Mouse (Mus musculus) G1E (cell line): ENCODE results near the gene Hist2h3c2. TPM values are rescaled to one million over a fixed set of nuclear protein-coding genes. Genes with fewer than 3 reads are reported as not detected.

Source experiments
- ATAC-seq: 2 replicates; pipeline ENCODE4 v1.8.0; 2016; ENCODE audit warnings: mild to moderate bottlenecking; ENCODE audit not compliant: insufficient number of reproducible peaks, poor library complexity, low FRiP score, severe bottlenecking; ENCODE audit errors: extremely low read depth
- DNase-seq: peaks from one replicate; pipeline ENCODE4 v3.0.0; 2012; ENCODE audit warnings: low spot score
- H3K27me3 ChIP-seq: 2 replicates; pipeline ENCODE4 v1.6.1; 2012; ENCODE audit warnings: mild to moderate bottlenecking, low read length, inconsistent platforms; ENCODE audit not compliant: insufficient read depth
- H3K36me3 ChIP-seq: replicated peaks from 2 replicates; pipeline ENCODE3; 2012; ENCODE audit warnings: mild to moderate bottlenecking, inconsistent platforms
- H3K4me1 ChIP-seq: 2 replicates; pipeline ENCODE4 v1.6.1; 2012; ENCODE audit warnings: low read depth, low read length, inconsistent platforms, mixed read lengths; ENCODE audit not compliant: insufficient read depth
- H3K4me3 ChIP-seq: 2 replicates; pipeline ENCODE4 v1.5.1; 2012; ENCODE audit warnings: low read depth, mild to moderate bottlenecking, inconsistent platforms, low read length, moderate library complexity, mixed read lengths
- H3K9me3 ChIP-seq: replicated peaks from 2 replicates; pipeline ENCODE4 v1.6.1; 2012; ENCODE audit warnings: inconsistent platforms
- CTCF ChIP-seq: IDR thresholded peaks from 2 replicates; pipeline ENCODE4 v1.5.1; 2012; ENCODE audit warnings: low read depth, low read length, inconsistent platforms, mixed read lengths
- GATA1 ChIP-seq: IDR thresholded peaks from 2 replicates; pipeline ENCODE4 v1.6.1; 2012; ENCODE audit warnings: borderline replicate concordance, low read length, inconsistent platforms, mixed read lengths
- GATA2 ChIP-seq: IDR thresholded peaks from 2 replicates; pipeline ENCODE4 v1.6.1; 2012; ENCODE audit warnings: low read depth, low read length, inconsistent platforms, borderline replicate concordance
- POLR2AphosphoS5 ChIP-seq: IDR thresholded peaks from 2 replicates; pipeline ENCODE4 v1.6.1; 2012; ENCODE audit warnings: low read depth, low read length, inconsistent platforms; ENCODE audit not compliant: insufficient replicate concordance
- TAL1 ChIP-seq: conservative IDR thresholded peaks from 2 replicates; pipeline ENCODE4 v1.6.1; 2012; ENCODE audit warnings: low read depth, low read length, inconsistent platforms, mixed read lengths
- polyA plus RNA-seq: library from polyadenylated mRNA; stranded (reverse); fragments of >175 nt; gene quantifications from 2 replicates; pipeline ENCODE4 v1.2.3, GENCODE M21; 2012
- total RNA-seq, 2 experiments: library from RNA; stranded (forward) in 1 of 2; stranded (reverse) in 1 of 2; fragments of 200-1000 nt in 1 of 2; fragments of >200 nt in 1 of 2; fragmentation: Nextera tagmentation in 1 of 2; gene quantifications; 2 replicates each; pipeline ENCODE4 v1.2.3; 2014 to 2017

Hist2h3c2 gene
- total and polyA plus RNA-seq, 3 experiments, result 27.5 to 847 (median 558) TPM

- DNase-seq, result no peak
- TF ChIP-seq GATA2 (no peak), TAL1 (no peak), GATA1 (no peak), POLR2AphosphoS5 (no peak), CTCF (no peak)
- no peak for ATAC-seq
- Histone ChIP-seq H3K9me3 (no peaks in the 10 kb centered on the region), H3K4me3 (no peak overlapping the region), H3K27me3 (no peaks in the 10 kb centered on the region), H3K4me1 (peaks cover 31% of the 10 kb centered on the region), H3K36me3 (no peaks in the 10 kb centered on the region)
These were observed 4.0 kb downstream of the Hist2h3c2 start for GRCm38 (mm10) chr3:96234914-96235313.

- Histone ChIP-seq H3K4me1 (peaks cover 23% of the 10 kb centered on the region), H3K27me3 (no peaks in the 10 kb centered on the region)
- TF ChIP-seq TAL1 (no peak), GATA1 (no peak), GATA2 (no peak), CTCF (no peak), POLR2AphosphoS5 (no peak)
These were observed 7.2 kb downstream of the Hist2h3c2 start for GRCm38 (mm10) chr3:96231758-96232120.

DNA sequence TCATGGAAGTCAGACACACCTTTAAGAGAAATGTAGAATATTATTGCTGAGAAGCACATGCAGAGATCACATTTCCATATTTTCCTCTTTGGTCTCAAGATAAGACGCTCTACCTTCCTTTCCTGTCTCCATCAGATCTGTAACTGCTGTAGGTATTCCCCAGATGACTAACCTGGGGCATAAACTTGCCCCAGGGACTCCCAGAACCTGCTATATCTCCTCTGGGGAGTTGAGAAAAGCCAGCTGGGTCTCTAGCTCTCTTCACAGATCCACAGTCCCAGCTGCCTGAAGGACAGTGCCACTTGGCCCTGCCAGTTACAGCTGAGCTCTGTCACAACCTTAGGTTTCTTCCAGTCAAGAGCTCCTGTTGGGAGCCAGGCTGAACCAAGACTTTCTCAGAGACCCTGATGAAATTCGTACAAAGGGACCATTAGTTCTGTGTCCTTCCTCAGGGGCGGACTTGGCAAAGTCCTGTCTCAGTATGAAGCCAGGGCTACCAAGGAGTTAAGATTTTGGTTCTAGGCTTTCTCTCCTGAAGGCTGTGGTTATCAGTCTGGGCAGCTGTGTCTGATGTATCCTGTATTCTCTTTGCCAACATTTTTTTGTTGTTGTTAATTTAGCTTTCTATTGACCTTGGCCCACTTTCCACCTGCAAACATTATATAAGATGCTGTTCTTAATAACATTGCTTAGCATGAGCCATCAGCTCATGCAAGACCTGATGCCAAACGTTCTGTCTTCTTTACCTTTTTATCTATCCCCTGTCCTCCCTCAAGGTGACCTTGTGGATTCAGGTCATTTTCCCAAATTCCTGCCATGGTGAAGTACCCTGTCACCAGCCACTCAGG is 7.8 kb downstream of the Hist2h3c2 start:
- H3K27me3 ChIP-seq, result no peaks in the 10 kb centered on the region
- no peak overlapping the region for H3K4me3 ChIP-seq
- no peaks in the 10 kb centered on the region for H3K36me3 ChIP-seq
- H3K9me3 ChIP-seq, result no peaks in the 10 kb centered on the region
- H3K4me1 ChIP-seq, result peaks cover 24% of the 10 kb centered on the region
- TF ChIP-seq CTCF, result no peak
- no peak for TF ChIP-seq GATA2
- TF ChIP-seq GATA1, result no peak
- no peak for TF ChIP-seq TAL1
- no peak for TF ChIP-seq POLR2AphosphoS5
- no peak for DNase-seq
- no peak for ATAC-seq

More at GRCm38 (mm10) chr3:96231758-96232120, 7.2 kb downstream of the Hist2h3c2 start:
- ATAC-seq, result no peak
- DNase-seq, result no peak
- H3K9me3 ChIP-seq, result no peaks in the 10 kb centered on the region
- H3K36me3 ChIP-seq, result no peaks in the 10 kb centered on the region
- H3K4me3 ChIP-seq, result no peak overlapping the region

GRCm38 (mm10) chr3:96230404-96230803 is 8.5 kb downstream of the Hist2h3c2 start:
- Histone ChIP-seq H3K27me3 (no peaks in the 10 kb centered on the region), H3K36me3 (no peaks in the 10 kb centered on the region), H3K9me3 (no peaks in the 10 kb centered on the region), H3K4me1 (peaks cover 27% of the 10 kb centered on the region), H3K4me3 (no peak overlapping the region)
- ATAC-seq (no peak), DNase-seq (no peak)
- TF ChIP-seq CTCF, result no peak
- TF ChIP-seq TAL1, result no peak
- no peak for TF ChIP-seq GATA1
- no peak for TF ChIP-seq GATA2
- no peak for TF ChIP-seq POLR2AphosphoS5

GRCm38 (mm10) chr3:96228828-96229227 is 10.1 kb downstream of the Hist2h3c2 start:
- no peak overlapping the region for H3K4me3 ChIP-seq
- no peak for ATAC-seq
- H3K9me3 ChIP-seq, result no peaks in the 10 kb centered on the region
- H3K4me1 ChIP-seq, result peaks cover 32% of the 10 kb centered on the region
- TF ChIP-seq POLR2AphosphoS5 (no peak), GATA2 (no peak), CTCF (no peak), TAL1 (no peak), GATA1 (no peak)
- H3K27me3 ChIP-seq, result no peaks in the 10 kb centered on the region
- H3K36me3 ChIP-seq, result no peaks in the 10 kb centered on the region
- DNase-seq, result no peak

DNA sequence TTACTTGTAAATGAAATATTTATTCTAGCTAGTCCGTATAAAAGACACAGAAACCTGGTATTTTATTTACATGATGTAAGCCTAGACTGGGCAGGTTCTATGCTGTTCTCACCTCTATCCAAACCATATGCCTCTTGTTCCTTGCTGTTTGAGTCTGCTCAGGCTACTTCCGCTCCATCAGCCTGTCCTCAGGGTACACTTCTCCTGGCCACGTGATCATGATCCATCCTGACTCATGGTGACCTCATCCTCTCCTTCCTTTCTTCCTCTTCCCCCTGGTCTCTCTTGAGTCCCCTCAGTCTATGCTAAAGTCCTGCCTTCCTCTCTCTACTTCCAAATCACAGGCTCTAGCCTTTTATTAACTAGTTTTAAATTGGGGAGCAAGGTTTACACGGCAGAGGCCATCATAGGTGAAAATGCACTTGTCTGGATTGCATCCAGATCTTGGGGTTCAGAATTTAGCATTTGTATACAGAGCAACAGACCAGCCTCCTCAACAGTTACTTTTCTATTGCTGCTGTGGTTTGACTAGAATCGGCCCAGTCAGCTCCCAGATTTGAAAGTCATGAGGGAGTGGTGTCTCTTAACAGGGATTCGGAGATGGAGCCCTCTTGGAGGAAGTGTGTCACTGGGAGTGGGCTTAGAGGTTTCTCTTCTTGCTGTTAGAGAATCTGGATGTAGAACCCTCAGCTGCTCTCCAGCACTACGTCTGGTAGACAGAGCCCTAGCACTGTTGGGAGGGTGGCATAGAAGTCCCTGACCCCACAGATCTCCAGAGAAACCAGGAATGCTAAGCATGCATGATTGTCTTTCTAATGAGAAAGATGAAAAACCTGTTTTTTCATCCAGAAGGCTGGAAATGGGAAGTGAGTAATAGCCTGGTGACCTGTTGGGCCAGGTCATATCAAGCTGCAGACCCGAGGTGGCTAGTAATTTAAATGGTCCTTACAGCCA is 12.0 kb downstream of the Hist2h3c2 start:
- Histone ChIP-seq H3K4me1 (peaks cover 32% of the 10 kb centered on the region), H3K9me3 (peaks cover 6% of the 10 kb centered on the region), H3K4me3 (no peak overlapping the region), H3K27me3 (no peaks in the 10 kb centered on the region), H3K36me3 (no peaks in the 10 kb centered on the region)
- TF ChIP-seq CTCF (no peak), POLR2AphosphoS5 (no peak), TAL1 (no peak), GATA2 (no peak), GATA1 (no peak)
- ATAC-seq, result no peak
- no peak for DNase-seq
